Mouse (Mus musculus) stomach, postnatal 0 days (tissue): ENCODE data around the gene Cpa4. TPM values are rescaled to one million over a fixed set of nuclear protein-coding genes. Genes with fewer than 3 reads are reported as not detected.

ENCODE experiments used
- ATAC-seq: fragments of 200-750 bp; cut with Nextera tagmentation; 2 replicates; pipeline ENCODE4 v1.8.0; 2017; ENCODE audit not compliant: low FRiP score, low TSS enrichment
- DNase-seq: peaks from one replicate; pipeline ENCODE4 v3.0.0-alpha.2; 2016; ENCODE audit warnings: low spot score
- H3K27ac ChIP-seq: fragments of 300-500 bp; sonication (generic); replicated peaks from 2 replicates; pipeline ENCODE4 v1.5.1; 2014; ENCODE audit warnings: mild to moderate bottlenecking, control low read depth
- H3K27me3 ChIP-seq: fragments of 300-500 bp; sonication (generic); 2 replicates; pipeline ENCODE4 v1.6.1; 2014; ENCODE audit warnings: low read length; ENCODE audit not compliant: control insufficient read depth, insufficient read depth
- H3K36me3 ChIP-seq: fragments of 300-500 bp; sonication (generic); 2 replicates; pipeline ENCODE4 v1.6.1; 2014; ENCODE audit warnings: low read length, mixed read lengths; ENCODE audit not compliant: control insufficient read depth, insufficient read depth
- H3K4me1 ChIP-seq: fragments of 300-500 bp; sonication (generic); replicated peaks from 2 replicates; pipeline ENCODE4 v1.6.1; 2014; ENCODE audit warnings: antibody characterized with exemption; ENCODE audit not compliant: control insufficient read depth, insufficient read depth
- H3K4me2 ChIP-seq: fragments of 300-500 bp; sonication (generic); replicated peaks from 2 replicates; pipeline ENCODE4 v1.6.1; 2014; ENCODE audit warnings: low read depth, mild to moderate bottlenecking, control low read depth, moderate library complexity
- H3K4me3 ChIP-seq: fragments of 300-500 bp; sonication (generic); 2 replicates; pipeline ENCODE4 v1.5.1; 2014; ENCODE audit warnings: low read depth, low read length, control low read depth
- H3K9ac ChIP-seq: fragments of 300-500 bp; sonication (generic); 2 replicates; pipeline ENCODE4 v1.6.1; 2014; ENCODE audit warnings: mild to moderate bottlenecking, low read length, control low read depth, mixed read lengths
- H3K9me3 ChIP-seq: fragments of 300-500 bp; sonication (generic); 2 replicates; pipeline ENCODE4 v1.6.1; 2016; ENCODE audit warnings: low read length; ENCODE audit not compliant: control insufficient read depth
- CTCF ChIP-seq: IDR thresholded peaks from 2 replicates; pipeline ENCODE4 v1.5.1; 2016; ENCODE audit warnings: antibody characterized with exemption, low read depth, mild to moderate bottlenecking, moderate library complexity
- EP300 ChIP-seq: optimal IDR thresholded peaks from 2 replicates; pipeline ENCODE3; 2016; ENCODE audit warnings: antibody characterized with exemption
- WGBS: fragments of 180-500 bp; shearing (Covaris S2); extraction: QIAGEN DNeasy Blood & Tissue Kit; methylation state at CpG from one replicate; pipeline ENCODE4 v1.1.7; 2014; 5-methylcytosine and 5-hydroxymethylcytosine counted together
- polyA plus RNA-seq: library from polyadenylated mRNA; unstranded; fragments of >200 nt; fragmentation: Nextera tagmentation; extraction: Ambion mirVana; gene quantifications from 2 replicates; pipeline ENCODE4 v1.2.1, GENCODE M21; 2015

Gene Cpa4
- polyA plus RNA-seq, 1 experiment from 2014 or later = 32.7 TPM

- no peaks in the 10 kb centered on the region for H3K4me1 ChIP-seq
- no peak overlapping the region for H3K4me3 ChIP-seq
- no peak overlapping the region for H3K9ac ChIP-seq
- no peaks in the 10 kb centered on the region for H3K36me3 ChIP-seq
- H3K27ac ChIP-seq = no peak overlapping the region
- H3K4me2 ChIP-seq = no peak overlapping the region
- TF ChIP-seq CTCF (no peak), EP300 (no peak)
- no peaks in the 10 kb centered on the region for H3K9me3 ChIP-seq
- H3K27me3 ChIP-seq = no peaks in the 10 kb centered on the region
- ATAC-seq (no peak; the same call in 1 of the 2 replicates), DNase-seq (no peak)
- WGBS = 50% methylated on average over 6 of the region's 6 CpGs
Measured at GRCm38 (mm10) chr6:30628152-30628551, 60.0 kb downstream of the Cpa4 start.

GRCm38 (mm10) chr6:30629989-30630388, 61.8 kb downstream of the Cpa4 start:
- DNase-seq (no peak), ATAC-seq (no peak)
- no peak overlapping the region for H3K4me2 ChIP-seq
- TF ChIP-seq EP300 (no peak), CTCF (no peak)
- H3K27me3 ChIP-seq = no peaks in the 10 kb centered on the region
- no peaks in the 10 kb centered on the region for H3K36me3 ChIP-seq
- WGBS = 70% methylated on average over 1 of the region's 1 CpGs
- H3K4me3 ChIP-seq = no peak overlapping the region
- H3K4me1 ChIP-seq = no peaks in the 10 kb centered on the region
- H3K9ac ChIP-seq = no peak overlapping the region
- H3K9me3 ChIP-seq = no peaks in the 10 kb centered on the region
- H3K27ac ChIP-seq = no peak overlapping the region

DNA sequence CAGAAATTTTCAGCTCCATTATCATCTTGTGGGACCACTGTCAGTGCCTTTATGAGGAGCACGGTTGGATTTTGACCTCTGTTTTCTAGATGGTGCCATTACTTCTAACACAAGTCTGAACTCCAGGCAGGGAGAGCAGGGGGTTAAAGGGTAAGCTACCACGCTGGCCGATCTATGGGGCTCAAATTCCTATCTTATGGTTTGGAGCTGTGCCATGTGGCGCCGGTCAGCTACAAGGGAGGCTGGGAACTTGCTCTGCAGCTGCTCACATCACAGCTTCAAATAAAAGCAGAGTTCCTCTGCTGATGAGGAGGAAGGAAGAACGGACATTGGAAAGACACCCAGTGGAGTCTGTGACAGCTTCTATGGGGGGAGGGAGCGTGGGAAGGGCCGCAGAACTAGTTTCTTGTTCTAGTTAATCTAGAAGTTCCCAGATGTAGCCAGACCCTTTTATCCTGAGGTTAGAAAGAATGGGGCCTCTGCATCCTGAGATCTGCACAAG, 67.2 kb downstream of the Cpa4 start:
- no peak for TF ChIP-seq CTCF
- no peak for TF ChIP-seq EP300
- H3K4me2 ChIP-seq = no peak overlapping the region
- 30% methylated on average over 8 of the region's 8 CpGs for WGBS
- no peaks in the 10 kb centered on the region for H3K36me3 ChIP-seq
- ATAC-seq (no peak), DNase-seq (no peak)
- H3K9ac ChIP-seq = no peak overlapping the region
- H3K4me1 ChIP-seq = no peaks in the 10 kb centered on the region
- no peaks in the 10 kb centered on the region for H3K9me3 ChIP-seq
- no peak overlapping the region for H3K27ac ChIP-seq
- H3K4me3 ChIP-seq = no peak overlapping the region
- no peaks in the 10 kb centered on the region for H3K27me3 ChIP-seq

GRCm38 (mm10) chr6:30636186-30636842, 68.1 kb downstream of the Cpa4 start:
- H3K9me3 ChIP-seq = no peaks in the 10 kb centered on the region
- H3K27ac ChIP-seq = peak overlapping the region; percentile 71
- H3K4me2 ChIP-seq = no peak overlapping the region
- H3K4me1 ChIP-seq = no peaks in the 10 kb centered on the region
- DNase-seq (no peak), ATAC-seq (no peak; the same call in 1 of the 2 replicates)
- H3K27me3 ChIP-seq = no peaks in the 10 kb centered on the region
- no peaks in the 10 kb centered on the region for H3K36me3 ChIP-seq
- TF ChIP-seq EP300 = no peak
- TF ChIP-seq CTCF = no peak
- H3K4me3 ChIP-seq = no peak overlapping the region
- H3K9ac ChIP-seq = no peak overlapping the region
- 28% methylated on average over 4 of the region's 4 CpGs for WGBS

- Histone ChIP-seq H3K9me3 (no peaks in the 10 kb centered on the region), H3K4me2 (no peak within 1 kb of the TSS), H3K27me3 (no peaks in the 10 kb centered on the region), H3K36me3 (no peaks in the 10 kb centered on the region), H3K9ac (no peak within 1 kb of the TSS), H3K4me3 (no peak within 1 kb of the TSS), H3K27ac (no peak within 1 kb of the TSS), H3K4me1 (no peaks in the 10 kb centered on the region)
- WGBS = 71% methylated on average over 5 of the region's 5 CpGs
- ATAC-seq = no peak
- no peak for TF ChIP-seq EP300
- DNase-seq = no peak
Measured at GRCm38 (mm10) chr6:30638674-30639268, 70.6 kb downstream of the Cpa4 start, which contains the start of gene Cpa1. TSS of gene Cpa1 (plus strand) at chr6:30639218.

Other genes starting within 250 kb of the Cpa4 start
- 16.4 TPM in 2 replicates for gene Zc3hc1, start 177.3 kb upstream of the Cpa4 start, polyA plus RNA-seq
- gene Klhdc10, start 166.5 kb upstream of the Cpa4 start, polyA plus RNA-seq = 6.0 and 6.3 TPM in 2 replicates
- gene Tmem209, start 58.6 kb upstream of the Cpa4 start, polyA plus RNA-seq = 13.0 and 13.7 TPM in 2 replicates
- not detected in 2 replicates for gene Ssmem1, start 58.5 kb upstream of the Cpa4 start, polyA plus RNA-seq
- gene Cpa2, start 26.8 kb upstream of the Cpa4 start, polyA plus RNA-seq = 1.7 and 2.6 TPM in 2 replicates
- 0.16 and 0.18 TPM in 2 replicates for gene Cpa5, start 42.6 kb downstream of the Cpa4 start, polyA plus RNA-seq
- 1.3 and 1.5 TPM in 2 replicates for gene Cpa1, start 70.8 kb downstream of the Cpa4 start, polyA plus RNA-seq
- gene Cep41, start 125.4 kb downstream of the Cpa4 start, polyA plus RNA-seq = 4.0 and 4.7 TPM in 2 replicates
- 156 and 168 TPM in 2 replicates for gene Mest, start 155.2 kb downstream of the Cpa4 start, polyA plus RNA-seq